Mouse (Mus musculus): ENCODE results near the gene Klhdc7b.

The Klhdc7b gene

GRCm38 (mm10) chr15:89374801-89375534 lies 9.7 kb upstream of the Klhdc7b start:
- DNase-seq (ENCODE audit: low read depth) = no peak

DNA sequence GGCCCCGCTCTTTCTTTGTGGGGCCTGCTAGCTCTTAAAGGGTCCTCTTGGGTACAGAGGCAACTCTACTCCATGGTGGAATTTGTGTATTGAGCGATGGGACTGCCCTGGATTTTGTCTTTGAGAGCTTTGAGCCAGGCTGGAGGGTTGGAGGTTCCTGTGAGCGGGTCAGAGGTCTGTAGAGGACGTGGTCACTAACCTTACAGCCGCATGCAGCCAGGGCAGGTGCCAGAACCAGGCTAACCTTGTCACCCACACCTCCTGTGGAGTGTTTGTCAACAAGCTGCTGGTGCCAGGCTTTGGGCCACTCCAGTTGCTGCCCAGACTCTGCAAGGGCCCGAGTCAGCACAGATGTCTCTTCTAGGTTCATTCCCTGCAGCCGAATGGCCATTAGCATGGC lies 8.7 kb upstream of the Klhdc7b start:
- DNase-seq (ENCODE audit: low read depth) = no peak

DNA sequence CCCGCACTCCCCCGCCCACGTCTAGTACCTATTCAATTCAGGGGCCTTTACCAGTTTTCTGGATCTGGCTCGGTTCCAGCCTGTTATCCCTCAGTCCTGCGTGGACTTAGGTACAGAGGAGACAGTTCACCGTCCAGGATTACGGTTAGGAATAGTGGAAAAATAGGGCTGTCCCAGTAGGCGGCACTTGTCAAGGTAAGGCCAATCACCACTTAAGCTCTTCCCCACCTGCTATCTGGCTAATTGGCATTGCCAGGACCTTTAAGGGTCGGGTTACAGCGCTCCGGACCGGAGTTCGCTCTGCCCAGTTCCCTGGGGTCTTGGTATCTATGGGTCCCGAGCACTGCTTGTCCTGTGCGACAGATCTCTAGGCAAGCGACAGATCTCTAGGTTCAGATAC lies 7.8 kb upstream of the Klhdc7b start, which contains the start of gene Tymp:
Gene Tymp, minus strand, starts transcription at position 83 of the 400 bp plus-strand sequence.
- DNase-seq (ENCODE audit: low read depth) = no peak

GRCm38 (mm10) chr15:89377362-89377761 lies 7.4 kb upstream of the Klhdc7b start:
- DNase-seq (ENCODE audit: low read depth) = no peak

DNA sequence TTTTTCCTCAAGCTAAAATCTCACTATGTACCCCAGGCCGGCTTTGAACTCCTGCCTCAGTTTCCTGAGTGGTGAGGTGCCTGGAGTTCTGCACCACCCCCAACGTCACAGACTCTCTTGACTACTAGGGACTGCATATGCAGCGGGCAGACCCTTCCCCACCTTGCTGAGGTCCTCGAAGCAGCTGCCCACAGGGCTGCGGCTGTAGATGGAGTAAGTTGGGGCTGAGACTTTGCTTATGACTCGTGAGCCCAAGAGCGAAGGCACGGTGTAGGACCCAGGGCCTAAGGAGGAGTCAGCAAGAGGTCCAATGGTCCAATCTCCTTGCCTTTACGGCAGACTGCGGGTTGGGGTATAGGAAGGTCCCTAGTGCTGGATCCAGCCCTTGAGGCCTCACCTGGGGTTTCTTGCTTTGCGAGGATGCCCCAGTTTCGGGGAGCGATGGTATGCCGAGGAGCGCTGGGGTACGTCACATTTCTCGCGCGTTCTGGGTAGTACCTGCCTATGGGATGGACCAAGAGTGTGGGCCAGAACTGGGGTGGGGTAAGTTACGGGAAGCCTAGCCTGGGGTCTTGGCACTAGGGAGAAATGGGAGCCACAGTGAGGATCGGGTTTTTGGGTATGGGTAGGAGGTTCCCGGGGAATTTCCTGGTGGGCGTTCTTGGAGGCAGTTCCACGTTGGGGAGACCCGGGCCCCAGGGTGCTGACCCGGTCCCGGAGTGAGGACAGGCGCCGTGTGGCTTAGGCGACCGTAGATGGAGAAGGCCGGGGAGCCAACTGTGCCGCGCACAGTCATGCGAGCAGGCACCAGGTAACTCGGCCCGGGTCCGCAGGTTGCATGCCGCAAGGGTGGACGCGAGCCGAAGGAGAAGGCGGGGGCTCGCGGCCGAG lies 6.5 kb upstream of the Klhdc7b start:
- no peak for DNase-seq (ENCODE audit: low read depth)

- no peak for DNase-seq (ENCODE audit: low read depth)
These were observed 5.8 kb upstream of the Klhdc7b start, which contains the start of gene Odf3b for GRCm38 (mm10) chr15:89378831-89379401. Gene Odf3b (minus strand): TSS chr15:89379282.

DNA sequence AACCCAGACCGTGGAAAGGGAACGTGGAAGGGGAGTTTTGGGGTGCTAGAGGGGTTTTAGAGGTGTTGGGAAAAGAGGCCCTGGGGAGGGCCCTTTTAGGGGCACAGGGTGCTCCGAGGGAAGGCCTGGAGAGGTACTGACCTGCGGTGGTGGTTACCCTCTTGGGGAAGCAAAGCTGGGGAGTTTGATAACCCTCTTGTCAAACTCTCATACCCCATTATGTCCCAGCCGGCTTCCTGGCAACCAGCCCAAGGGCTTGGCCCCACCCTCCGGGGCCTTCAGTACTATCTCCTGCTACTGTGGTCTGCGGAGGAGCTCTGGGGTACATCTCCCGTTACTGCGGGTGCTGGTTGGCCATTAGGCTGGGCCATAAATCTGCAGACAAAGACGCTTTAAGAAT lies 5.3 kb upstream of the Klhdc7b start:
- no peak for DNase-seq (ENCODE audit: low read depth)

DNA sequence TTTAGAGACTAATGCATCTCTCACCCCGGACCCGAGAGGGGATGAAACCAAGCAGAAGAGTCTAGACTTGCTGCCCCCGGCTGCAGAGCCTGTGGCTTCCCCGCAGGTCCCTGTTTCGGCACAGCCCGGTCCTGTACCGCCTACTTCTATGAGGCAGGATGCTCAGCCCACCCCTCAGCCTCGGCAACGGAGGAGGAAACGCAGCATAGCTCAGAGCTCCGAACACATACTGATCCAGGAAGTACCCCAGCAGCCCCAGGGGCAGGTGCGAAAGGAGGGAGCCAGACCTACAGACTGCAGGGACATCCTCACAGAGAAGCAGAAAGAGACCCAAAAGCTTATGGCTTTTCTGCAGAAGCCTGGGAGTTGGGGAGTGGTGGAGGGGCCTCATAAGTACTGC lies 2.4 kb downstream of the Klhdc7b start:
- DNase-seq (ENCODE audit: low read depth) = no peak

DNA sequence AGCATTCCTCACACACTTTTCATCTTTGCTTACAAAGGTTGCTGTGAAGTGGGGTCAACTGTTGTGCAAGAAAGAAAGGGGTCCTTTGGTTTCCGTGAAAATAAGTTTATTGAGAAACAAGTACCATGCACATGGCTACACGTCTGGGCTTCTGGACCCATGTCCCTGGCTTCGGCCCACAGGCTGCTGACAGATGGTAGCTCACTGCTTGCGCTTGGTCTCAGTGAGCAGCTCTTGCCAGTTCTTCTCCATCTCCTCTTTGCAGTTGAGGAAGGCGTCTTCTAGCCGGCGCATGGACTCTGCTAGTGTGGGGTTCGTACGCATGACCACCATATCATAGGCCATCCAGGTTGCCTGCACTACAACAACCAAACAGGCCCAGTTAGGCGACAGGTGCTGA lies 5.4 kb downstream of the Klhdc7b start:
- no peak for DNase-seq (ENCODE audit: low read depth)

GRCm38 (mm10) chr15:89396883-89397282 lies 12.2 kb downstream of the Klhdc7b start:
- DNase-seq (ENCODE audit: low read depth) = no peak

GRCm38 (mm10) chr15:89398146-89398545 lies 13.4 kb downstream of the Klhdc7b start:
- no peak for DNase-seq (ENCODE audit: low read depth)

DNA sequence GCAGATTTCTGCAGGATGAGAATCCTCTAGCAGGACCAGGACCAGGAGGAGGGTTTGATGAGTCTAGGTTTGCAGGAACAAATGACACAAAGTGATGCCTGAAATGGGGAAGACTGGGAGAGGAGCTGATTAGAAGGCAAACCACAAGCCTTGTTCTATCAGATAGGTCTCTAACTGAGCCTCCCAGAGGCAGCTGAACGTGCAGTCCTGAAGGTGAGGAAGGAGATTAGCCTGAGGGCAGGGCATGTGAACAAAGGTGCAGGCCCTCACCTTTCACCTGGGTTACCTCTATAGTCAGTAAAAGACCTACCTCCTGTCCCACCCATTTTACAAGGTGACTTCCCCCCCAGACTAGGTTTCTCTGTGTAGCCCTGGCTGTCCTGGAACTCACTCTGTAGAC lies 15.0 kb downstream of the Klhdc7b start:
- no peak for DNase-seq (ENCODE audit: low read depth)

DNA sequence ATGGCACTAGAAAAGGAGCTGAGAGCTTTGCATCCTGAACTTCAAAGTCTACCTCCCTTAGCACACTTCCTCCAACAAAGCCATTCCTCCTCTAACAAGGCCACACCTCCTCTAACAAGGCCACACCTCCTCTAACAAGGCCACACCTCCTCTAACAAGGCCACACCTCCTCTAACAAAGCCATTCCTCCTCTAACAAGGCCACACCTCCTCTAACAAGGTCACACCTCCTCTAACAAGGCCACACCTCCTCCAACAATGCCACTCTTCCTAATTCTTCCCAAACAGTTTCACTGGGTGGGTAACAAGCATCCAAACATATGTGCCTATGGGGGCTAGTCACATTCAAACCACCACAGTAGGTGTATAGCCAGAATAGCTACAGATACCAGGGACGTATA lies 17.8 kb downstream of the Klhdc7b start:
- no peak for DNase-seq (ENCODE audit: low read depth)

GRCm38 (mm10) chr15:89404831-89405623 lies 20.3 kb downstream of the Klhdc7b start:
- no peak for DNase-seq (ENCODE audit: low read depth)

GRCm38 (mm10) chr15:89406691-89407090 lies 22.0 kb downstream of the Klhdc7b start:
- DNase-seq (ENCODE audit: low read depth) = no peak

DNA sequence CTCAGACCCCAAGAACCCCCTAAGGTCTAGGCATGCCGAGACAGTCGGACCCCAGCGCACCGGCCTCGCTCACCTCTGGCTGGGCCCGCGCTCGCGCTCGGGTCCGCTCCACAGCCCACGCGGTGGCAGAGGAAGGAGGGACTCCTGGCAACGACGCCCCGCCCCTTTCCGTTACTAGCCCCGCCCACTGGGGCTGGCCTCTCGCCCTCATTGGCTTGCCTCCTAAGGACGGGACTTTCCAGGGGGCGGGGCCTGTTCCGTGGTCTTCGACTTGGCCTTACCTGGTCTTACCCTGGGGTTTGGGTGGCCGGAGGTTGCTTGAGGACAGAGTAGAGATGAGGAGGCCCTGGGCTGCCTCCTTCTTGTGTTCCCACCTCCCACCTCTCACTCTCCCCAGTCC lies 25.4 kb downstream of the Klhdc7b start, which contains the start of gene Syce3:
Gene Syce3, minus strand, starts transcription at position 386 of the 400 bp plus-strand sequence.
- no peak for DNase-seq (ENCODE audit: low read depth)

- DNase-seq (ENCODE audit: low read depth) = no peak
These were observed 30.6 kb downstream of the Klhdc7b start for GRCm38 (mm10) chr15:89415282-89415681.

- no peak for DNase-seq (ENCODE audit: low read depth)
These were observed 37.2 kb downstream of the Klhdc7b start for GRCm38 (mm10) chr15:89421938-89422337.

DNA sequence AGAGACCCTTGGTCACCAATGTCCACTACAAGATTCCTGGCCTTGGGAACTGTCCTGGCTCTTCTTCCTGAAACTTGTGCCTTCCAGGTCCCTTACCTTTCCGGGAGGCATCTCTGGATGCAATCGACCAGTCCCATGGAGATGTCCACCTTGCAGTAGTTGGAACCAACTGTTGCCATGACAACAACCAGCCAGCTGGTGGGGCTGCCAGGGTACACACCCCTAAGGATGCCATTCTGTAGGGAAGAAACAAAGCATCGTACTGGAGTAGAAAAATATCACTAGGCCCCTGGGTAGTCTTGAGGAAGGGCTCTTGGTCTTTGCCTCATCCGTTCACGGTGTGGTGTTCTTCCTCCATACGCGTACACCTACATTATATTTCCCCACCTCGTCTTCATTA lies 39.9 kb downstream of the Klhdc7b start:
- DNase-seq (ENCODE audit: low read depth) = no peak

DNA sequence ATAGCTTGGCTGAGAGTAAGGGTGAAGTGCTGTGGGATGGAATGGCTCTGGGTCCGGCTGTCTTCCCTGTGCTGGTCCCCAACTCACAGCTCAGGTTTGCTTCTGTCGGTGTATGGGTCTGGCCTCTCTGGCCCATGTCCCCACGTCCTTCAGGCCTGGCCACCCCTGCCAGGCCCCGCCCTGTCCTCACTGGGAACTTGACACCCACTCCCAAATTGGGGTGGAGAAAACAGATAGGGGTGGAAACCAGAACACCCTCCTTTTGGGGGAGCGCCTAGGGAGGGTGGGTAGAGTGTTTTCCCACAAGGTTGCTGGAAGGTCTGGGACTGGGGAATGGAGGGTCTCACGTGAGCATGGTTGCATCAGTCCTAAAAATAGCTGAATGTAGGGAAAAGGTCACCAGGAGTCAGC lies 41.0 kb downstream of the Klhdc7b start, which contains the start of gene Cpt1b:
Gene Cpt1b, minus strand, starts transcription at position 153 of the 411 bp plus-strand sequence.
- DNase-seq (ENCODE audit: low read depth) = no peak

DNA sequence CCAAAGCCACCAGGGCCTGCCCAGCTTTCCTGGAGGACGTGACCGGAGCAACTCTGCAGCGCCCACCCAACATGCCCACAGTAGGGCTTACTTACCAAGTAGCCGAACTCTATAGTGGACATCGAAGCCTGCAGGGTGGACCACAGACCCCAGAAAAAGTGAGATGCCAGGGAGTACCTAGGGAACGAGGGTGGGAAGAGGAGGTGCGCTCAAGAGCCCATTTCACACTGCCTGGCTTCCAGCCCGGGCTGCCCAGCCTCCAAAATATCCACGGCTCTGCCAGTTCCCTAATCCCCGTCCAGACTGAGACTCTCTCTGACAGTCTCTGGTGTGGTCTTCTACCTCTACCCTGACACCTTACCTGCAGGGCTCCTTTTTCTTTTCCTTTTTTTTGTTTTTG lies 42.0 kb downstream of the Klhdc7b start:
- DNase-seq (ENCODE audit: low read depth) = no peak
